Mouse (Mus musculus) spleen, adult 2 months (tissue): Measurements from ENCODE around the gene Elmsan1.

Experiments used
- CTCF ChIP-seq: fragments of 200-500 bp; IDR thresholded peaks from 2 replicates; pipeline ENCODE4 v1.5.1; 2011; ENCODE audit warnings: mild to moderate bottlenecking, inconsistent platforms; ENCODE audit not compliant: insufficient read depth, insufficient read length, insufficient replicate concordance; ENCODE audit errors: extremely low read depth
- POLR2A ChIP-seq: fragments of 200-500 bp; IDR thresholded peaks from 2 replicates; pipeline ENCODE4 v1.6.1; 2011; ENCODE audit warnings: low read depth, low read length, inconsistent platforms

DNA sequence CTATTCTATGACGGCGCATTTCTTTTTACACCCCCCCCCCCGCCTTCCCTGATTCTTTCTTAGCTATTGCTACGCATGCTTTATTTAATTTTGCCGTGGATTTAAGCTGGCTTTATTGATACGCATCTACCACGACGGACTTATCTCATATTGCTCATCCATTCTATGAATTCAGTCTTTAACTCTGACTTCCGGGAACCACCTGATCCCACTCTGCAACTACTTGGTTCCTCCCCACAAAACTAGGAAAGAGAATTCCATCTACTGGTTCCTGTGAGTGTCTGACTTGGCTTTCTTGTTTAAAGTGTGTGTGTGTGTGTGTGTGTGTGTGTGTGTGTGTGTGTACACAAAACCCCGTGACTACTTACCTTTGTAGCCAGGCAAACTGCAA, 70.1 kb downstream of the Elmsan1 start:
- TF ChIP-seq CTCF (no peak), POLR2A (no peak)
